Mouse (Mus musculus): ENCODE results near the gene Nup188.

The Nup188 gene

DNA sequence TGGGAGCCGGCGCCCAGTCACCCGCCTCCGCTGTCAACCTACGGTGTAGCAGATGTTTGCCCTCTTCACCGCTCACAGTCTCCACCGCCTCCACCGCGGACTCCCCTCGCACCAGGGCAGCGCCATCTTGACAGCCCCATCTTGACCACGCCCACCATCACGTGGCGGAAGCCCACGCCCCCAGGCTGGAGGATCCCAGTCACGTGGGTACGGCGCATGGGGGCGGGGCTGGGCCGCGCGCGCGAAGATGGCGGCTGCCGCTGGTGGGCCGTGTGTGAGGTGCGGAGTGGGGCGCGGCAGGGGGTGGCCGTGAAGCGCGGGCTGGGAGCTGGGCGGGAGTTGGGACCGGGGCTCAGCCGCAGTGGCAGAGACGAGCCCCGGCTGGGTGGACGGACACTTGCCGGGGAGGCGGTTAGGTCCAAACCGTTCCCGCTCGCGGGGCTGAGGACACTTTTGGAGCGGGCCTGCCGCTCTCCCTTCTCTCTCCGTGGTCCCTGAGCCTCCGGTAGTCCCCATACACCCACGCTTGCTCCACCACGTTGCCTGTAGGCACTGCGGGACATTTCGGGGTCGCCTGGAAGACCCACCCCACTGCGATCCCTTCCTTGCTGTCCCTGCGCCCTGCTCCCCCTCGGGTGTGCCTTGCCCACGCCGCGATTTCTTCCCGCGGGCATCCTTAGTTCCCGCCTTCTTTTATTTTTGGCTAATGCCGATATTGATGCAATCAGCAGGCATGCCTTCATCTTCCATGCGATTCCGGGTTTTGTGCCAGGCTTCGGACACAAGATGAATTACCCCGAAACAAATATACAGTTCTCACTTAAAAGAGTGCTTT lies at the start of gene Nup188, which contains the start of gene Dolk:
Nup188 (plus strand) TSS at position 206 of the 835 bp plus-strand sequence.
Dolk (minus strand) TSS at position 143 of the 835 bp plus-strand sequence.
- in situ Hi-C loops (cut with MboI, MseI) = loop anchor here (5.0 kb wide), 1 partner anchor 54 kb away; no protein-coding TSS in a partner anchor

GRCm38 (mm10) chr2:30236426-30237198 lies 49.6 kb upstream of the Nup188 start:
- in situ Hi-C loops (cut with MboI, MseI) = no loop called here

DNA sequence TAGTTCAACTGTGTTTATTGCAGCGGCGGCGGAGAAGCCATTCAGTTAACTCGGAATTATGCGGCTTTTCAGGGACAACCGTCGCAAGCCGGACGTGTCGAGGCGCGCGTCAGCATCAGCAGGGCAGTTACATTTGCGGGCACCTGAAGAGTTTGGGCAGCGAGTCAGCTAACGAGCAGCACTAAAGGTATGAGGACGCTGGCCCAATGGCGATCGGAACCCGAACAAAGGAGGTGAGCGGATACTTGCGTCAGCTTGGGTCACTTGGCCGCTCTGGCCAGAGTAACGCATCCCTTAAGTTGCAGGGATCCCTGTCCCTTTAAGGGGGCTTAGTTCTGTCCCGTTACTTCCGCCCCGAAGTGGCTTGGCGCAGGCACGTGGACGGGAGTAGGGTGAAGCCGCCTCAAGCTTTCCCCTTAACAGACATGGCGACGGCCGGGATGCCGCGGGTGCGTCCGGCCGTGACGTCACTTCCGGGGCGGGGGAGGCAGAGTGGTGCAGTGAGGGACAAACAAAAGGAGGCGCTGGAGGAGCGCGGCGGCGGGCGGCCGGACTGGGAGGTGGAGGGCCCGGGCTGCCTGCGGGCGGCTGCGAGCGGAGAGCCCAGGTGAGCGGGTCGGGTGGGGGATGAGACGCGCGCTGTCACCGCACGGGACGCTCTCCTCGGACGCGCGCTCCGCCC lies 48.9 kb upstream of the Nup188 start, which contains the start of gene Lrrc8a:
Lrrc8a (plus strand) TSS at position 517 of the 682 bp plus-strand sequence.
- in situ Hi-C loops (cut with MboI, MseI) = no loop called here

- in situ Hi-C loops (cut with MboI, MseI) = no loop called here
Measured at GRCm38 (mm10) chr2:30237881-30238280, 48.3 kb upstream of the Nup188 start.

- in situ Hi-C loops (cut with MboI, MseI) = no loop called here
Measured at GRCm38 (mm10) chr2:30238906-30239465, 47.2 kb upstream of the Nup188 start.

DNA sequence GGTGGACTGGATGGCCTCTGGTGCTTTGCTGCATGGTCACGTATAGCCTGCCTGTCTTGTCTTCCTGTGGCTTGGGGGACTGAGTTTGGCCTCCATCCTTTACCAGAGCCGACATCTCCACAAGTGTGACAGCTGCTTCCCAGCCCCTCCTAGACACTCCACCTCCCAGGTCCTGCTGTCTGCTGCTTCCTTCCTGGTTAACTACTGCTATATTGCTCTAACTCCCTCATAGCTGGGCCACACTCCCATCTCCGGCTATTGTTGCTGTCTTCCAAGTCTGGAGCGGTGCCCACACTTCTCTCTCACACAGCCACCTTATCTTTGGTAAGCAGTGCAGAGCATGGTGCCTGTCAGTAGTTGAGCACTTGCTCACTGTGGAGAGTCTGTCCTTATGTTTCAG lies 46.4 kb upstream of the Nup188 start:
- in situ Hi-C loops (cut with MboI, MseI) = no loop called here

DNA sequence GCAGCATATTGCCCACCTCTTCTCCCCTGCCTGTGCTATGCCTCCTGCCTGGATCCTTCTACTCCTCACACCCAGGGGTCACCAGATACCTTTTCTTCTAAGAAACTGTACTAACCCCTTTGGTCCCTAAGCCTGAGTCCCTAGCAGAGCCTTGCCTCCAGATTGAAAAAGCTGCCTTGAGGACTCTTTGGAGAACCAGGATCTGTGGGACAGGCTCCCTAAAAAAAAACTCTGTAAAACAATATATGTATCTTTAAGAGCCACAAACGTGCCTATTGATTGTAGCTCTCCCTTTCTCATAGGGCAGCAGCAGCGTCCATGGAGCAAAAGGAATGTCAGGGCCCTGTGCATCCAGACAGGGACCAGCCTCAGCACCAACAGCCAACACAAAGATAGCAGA lies 45.9 kb upstream of the Nup188 start, which contains the start of gene Gm28035:
Gm28035 (plus strand) TSS at position 301 of the 400 bp plus-strand sequence.
- in situ Hi-C loops (cut with MboI, MseI) = no loop called here

DNA sequence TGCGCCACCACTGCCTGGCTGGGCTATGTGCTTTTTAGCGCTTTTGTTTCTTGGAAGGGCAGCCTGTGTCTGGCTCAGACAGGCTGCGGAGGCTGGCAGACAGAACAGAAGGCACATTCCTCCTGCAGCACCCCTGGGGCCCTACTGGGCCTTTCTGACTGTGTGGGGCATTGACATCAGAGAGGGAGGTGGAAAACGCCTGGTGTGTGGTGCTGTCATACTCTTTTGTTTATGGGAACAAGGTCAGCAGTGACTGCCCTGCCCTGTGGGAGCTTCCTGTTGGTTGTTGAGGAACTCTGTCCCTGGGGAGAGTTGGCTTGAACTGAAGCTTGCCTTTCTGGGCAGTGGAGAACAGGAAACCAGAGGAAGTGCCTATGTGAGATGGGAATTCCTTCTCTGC lies 43.7 kb upstream of the Nup188 start:
- in situ Hi-C loops (cut with MboI, MseI) = no loop called here

GRCm38 (mm10) chr2:30243391-30243790 lies 42.8 kb upstream of the Nup188 start:
- in situ Hi-C loops (cut with MboI, MseI) = no loop called here

- in situ Hi-C loops (cut with MboI, MseI) = no loop called here
Measured at GRCm38 (mm10) chr2:30244595-30245178, 41.5 kb upstream of the Nup188 start.

DNA sequence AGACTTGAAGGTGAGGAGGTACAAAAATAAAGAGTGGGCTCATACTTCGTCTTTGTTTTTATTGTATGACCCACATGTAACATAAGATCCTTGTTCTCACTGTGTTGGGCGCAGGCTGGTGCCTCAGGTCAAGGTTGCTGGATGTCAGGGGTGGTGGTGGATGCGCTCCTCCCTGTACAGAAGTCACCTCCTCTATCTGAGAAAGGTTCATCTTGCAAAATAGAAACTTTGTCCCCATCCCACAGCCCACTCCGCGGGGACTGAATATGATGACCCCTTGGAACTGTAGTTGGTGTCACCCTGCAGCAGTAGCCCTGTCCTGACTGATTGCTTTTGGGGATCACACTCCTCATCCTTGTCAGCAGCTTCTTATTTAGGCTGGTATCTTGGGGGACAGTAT lies 39.2 kb upstream of the Nup188 start:
- in situ Hi-C loops (cut with MboI, MseI) = no loop called here

GRCm38 (mm10) chr2:30247681-30248080 lies 38.5 kb upstream of the Nup188 start:
- in situ Hi-C loops (cut with MboI, MseI) = no loop called here

- in situ Hi-C loops (cut with MboI, MseI) = no loop called here
Measured at GRCm38 (mm10) chr2:30249182-30249581, 37.0 kb upstream of the Nup188 start.

- in situ Hi-C loops (cut with MboI, MseI) = no loop called here
Measured at GRCm38 (mm10) chr2:30250166-30251128, 35.8 kb upstream of the Nup188 start.

DNA sequence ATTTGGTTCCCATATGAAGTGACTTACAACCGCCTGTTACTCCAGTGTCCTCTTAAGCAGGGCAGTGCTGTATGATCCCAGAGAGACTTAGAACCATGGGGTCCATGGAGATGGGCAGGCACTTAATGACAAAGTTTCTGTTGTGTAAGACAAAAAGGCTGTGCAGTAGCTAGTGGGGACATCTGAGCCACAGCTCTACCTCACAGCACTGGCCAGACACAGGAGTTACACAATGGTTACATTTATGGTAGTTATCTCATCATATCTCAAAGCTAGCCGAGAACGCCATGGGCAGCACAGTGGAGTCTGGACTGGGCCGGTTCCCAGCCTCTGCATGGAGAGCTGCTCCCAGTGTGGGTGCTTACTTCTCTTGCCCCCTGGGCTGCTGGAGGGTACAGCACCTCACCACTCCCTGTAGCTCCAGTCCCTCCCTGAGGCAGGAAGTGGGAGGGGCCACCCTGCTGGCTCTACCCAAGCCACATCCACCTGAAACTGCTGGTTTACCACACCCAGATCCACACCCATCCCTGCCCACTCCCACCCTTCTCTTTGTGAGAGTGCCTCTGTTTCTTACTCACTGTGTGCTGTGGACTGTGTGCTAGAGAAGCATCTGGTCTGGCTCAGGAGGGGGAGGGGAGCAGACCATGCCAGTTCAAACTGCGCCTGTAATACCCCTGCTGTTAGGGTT lies 34.6 kb upstream of the Nup188 start:
- in situ Hi-C loops (cut with MboI, MseI) = no loop called here

DNA sequence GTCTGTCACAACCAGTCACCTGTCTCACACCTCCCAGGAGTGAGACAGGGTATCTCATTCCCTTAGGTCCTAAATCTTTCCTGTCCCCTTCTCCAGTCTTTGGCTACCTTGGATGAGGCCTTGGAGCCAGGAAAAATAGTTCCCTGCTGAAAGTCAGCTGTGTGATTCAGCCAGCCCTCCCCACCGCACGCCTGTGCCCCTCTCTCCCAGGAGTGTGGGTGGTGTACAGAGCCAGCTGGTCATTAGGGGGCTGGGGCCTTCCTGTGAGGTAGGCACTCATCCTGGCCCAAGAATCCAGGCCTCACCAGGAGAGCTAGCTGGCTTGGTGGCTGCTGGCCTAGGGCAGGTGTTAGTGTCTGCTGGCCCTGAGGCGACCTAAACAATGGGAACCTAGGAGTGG lies 33.7 kb upstream of the Nup188 start:
- in situ Hi-C loops (cut with MboI, MseI) = no loop called here

DNA sequence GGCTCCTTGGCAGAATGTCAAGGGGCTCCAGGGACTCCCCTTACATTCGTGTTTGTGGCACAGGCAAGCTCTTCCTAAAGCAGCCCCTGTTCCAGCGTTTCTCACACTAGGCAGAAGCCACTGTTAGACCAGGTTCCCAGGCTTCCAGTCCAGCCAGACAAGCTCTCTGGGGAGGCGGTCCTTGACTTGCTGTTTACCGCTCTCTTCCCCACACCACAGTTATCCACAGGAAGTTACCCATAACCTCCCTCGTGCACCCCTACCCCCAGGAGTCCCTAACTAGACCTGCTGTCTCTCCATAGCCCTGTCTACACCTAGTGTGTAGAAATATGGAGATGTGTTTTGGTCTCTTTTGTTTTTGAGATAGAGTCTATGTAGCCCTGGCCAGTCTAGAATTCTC lies 32.4 kb upstream of the Nup188 start:
- in situ Hi-C loops (cut with MboI, MseI) = no loop called here

- in situ Hi-C loops (cut with MboI, MseI) = no loop called here
Measured at GRCm38 (mm10) chr2:30255631-30256395, 30.4 kb upstream of the Nup188 start.

All from T-helper 2 cell (primary cell).